Mouse (Mus musculus): ENCODE measurements around the gene Brd2.
A peak's percentile ranks its signal among the peaks of the same experiment; 100 is the strongest.

Brd2 gene

DNA sequence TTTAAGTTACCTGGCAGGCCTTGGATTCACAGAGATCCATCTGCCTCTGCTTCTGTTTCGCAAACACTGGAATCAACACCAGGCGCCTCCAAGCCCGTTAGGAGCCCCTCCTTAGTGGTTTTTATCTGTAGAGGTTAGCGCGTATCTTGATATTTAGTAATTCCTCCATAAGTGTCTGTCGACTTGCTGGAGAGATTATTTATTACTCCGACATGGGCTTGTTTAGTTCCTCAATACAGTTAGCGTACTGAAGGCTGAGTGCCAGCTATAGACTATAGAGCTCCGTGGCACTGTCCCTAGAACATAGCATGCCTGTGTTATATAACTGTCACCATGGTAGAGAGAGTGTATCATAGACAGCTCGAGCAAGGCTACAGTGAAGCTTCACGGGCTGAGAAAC, 34.3 kb downstream of the Brd2 start:
- no peak for DNase-seq (ENCODE audit: low read depth, low spot score)

DNA sequence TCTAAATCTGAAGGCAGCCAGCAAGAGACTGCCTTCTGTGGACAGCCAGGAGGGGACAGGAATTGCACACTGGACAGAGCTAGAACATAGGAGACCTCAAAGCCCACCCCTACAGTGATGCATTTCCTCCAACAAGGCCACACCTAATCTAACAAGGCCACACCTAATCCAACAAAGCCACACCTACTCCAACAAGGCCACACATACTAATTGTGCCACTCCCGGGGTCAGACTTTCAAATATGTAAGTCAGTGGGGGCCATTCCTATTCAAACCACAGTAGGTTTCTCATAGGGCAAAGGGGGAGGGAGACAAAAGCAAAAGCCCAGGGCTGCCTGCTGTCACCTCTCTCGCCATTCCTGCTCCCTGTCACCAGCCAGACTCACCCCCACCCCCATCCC, 35.0 kb downstream of the Brd2 start:
- no peak for DNase-seq (ENCODE audit: low read depth, low spot score)

GRCm38 (mm10) chr17:34083104-34083503, 39.3 kb downstream of the Brd2 start:
- no peak for DNase-seq (ENCODE audit: low read depth, low spot score)

DNA sequence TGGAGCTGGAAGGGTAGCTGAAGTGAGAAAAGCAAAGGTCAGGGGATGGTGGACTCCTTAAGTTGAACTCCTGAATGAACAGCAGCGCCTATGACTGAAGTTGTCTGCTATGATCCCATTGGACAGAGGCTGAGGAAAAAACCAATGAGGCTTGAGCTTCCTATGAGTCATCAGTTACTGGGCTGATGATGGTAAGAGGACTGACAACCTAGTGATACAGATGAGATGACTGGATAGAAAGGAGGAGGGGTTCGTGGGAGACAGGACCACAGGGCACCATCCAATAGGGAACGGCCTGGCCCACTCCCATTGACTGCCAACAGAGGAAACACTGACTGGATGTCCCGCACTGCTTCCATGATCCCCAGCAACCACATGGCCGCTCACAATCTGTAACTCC, 42.8 kb downstream of the Brd2 start:
- peak; percentile 22 for DNase-seq (ENCODE audit: low read depth, low spot score)

DNA sequence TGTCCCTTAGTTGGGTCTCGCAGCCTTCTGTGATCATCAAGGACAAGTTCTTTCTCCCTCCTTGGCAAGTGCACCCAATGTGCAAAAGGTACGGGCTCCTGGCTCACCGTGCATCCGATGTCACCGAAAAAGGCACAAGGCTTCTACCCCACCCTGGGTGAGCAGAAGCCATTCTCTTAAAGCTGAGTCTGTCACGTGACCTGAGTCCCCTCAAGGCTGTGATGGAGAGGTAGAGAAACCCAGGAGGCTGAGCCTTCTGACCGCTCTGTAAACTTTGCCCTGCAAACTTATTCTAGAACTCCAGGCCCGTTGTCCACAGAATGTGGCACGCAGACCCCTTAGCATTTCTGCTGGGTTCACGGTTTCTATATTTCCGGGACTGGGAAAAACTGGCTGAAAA, 43.4 kb downstream of the Brd2 start:
- DNase-seq (ENCODE audit: low read depth, low spot score) = no peak

DNA sequence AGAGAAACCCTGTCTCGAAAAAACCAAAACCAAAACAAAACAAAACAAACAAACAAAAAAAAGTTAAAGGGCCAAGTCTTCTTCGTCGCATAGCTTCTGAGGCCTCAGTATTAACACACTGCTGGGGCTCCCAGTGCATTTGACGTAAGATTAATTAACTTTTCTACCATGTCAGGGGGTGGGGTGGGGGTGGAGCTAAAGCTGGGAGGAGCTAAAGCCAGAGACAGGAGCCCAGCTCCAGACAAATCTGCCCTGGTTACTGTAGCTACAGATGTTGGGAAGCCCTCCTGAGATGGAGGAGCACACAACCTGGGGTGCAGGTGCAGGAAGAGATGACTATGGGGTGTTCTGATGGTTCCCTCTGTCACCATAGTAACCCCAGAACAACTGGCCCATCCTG, 44.3 kb downstream of the Brd2 start:
- no peak for DNase-seq (ENCODE audit: low read depth, low spot score)

GRCm38 (mm10) chr17:34077549-34077948, 44.9 kb downstream of the Brd2 start:
- DNase-seq (ENCODE audit: low read depth, low spot score) = peak; percentile 63

DNA sequence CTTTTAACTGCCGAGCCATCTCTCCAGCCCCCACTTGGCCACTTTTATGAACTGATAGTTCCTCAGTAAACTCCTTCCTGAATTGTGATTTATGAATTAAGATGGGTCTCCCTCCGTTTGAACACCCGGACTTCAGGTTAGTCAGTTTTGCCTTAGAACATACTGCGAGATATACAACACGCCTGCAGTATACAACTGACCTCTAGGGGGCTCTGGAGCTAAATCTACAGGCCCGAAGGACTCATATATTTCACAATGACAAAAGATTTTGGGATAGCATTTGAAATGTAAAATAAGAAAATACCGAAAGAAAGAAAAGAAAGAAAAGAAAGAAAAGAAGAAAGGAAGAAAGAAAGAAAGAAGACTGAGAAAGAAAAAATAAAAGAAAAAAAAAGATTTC, 47.2 kb downstream of the Brd2 start:
- DNase-seq (ENCODE audit: low read depth, low spot score) = peak; percentile 32

GRCm38 (mm10) chr17:34072091-34072490, 50.3 kb downstream of the Brd2 start:
- no peak for DNase-seq (ENCODE audit: low read depth, low spot score)

DNA sequence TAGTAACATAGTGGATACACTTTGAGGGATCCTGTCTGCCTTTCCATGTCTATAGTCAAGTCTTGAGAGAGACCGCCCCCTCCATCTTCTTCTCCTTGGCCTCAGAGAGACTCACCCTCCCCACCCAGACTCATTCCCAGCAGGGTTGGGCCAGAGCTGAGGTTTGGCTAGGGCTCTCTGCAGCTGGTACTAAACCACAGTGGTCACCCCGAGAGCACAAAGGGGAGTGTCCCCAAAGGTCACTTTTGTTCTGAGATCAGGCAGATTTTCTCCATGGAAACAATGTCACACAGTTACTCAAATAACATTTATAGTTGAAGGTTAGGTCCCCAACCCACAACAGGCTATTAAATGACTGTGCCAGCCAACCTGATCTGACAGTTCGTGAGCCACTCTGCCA, 53.6 kb downstream of the Brd2 start:
- DNase-seq (ENCODE audit: low read depth, low spot score) = no peak

All from retina, adult 2 months (tissue).